Mouse (Mus musculus) fibroblast of lung, adult 2 months (primary cell): ENCODE measurements around the gene Ptch1.

Experiments used
- DNase-seq: peaks from one replicate; pipeline ENCODE4 v3.0.0-alpha.2; 2011; ENCODE audit warnings: low read depth

Ptch1 gene

GRCm38 (mm10) chr13:63496646-63497582 is 76.5 kb downstream of the Ptch1 start, which contains the start of gene Fancc:
Gene Fancc, minus strand, starts transcription at chr13:63497278.
- no peak for DNase-seq

- DNase-seq = no peak
Measured at GRCm38 (mm10) chr13:63487707-63488042, 85.7 kb downstream of the Ptch1 start.

GRCm38 (mm10) chr13:63486791-63487706 is 86.3 kb downstream of the Ptch1 start:
- no peak for DNase-seq

- DNase-seq = no peak
Measured at GRCm38 (mm10) chr13:63475356-63475755, 98.0 kb downstream of the Ptch1 start.
